Mouse (Mus musculus) myocyte (in vitro differentiated cells): ENCODE measurements around the gene Amn1.

Source experiments
- MAX ChIP-seq: IDR thresholded peaks from one replicate; pipeline ENCODE4 v1.6.1; 2011; ENCODE audit warnings: low read depth, mild to moderate bottlenecking, control low read depth
- MYOD1 ChIP-seq, 3 experiments: IDR thresholded peaks; one replicate each; pipeline ENCODE4 v1.6.1; 2011; ENCODE audit warnings: control low read depth in 2 of 3, low read depth in 2 of 3, mild to moderate bottlenecking in 2 of 3, moderate library complexity in 1 of 3; ENCODE audit not compliant: insufficient read length in 2 of 3, control insufficient read depth in 1 of 3
- POLR2A ChIP-seq: IDR thresholded peaks from one replicate; pipeline ENCODE4 v1.6.1; 2011; ENCODE audit warnings: low read depth, mild to moderate bottlenecking, control low read depth, moderate library complexity; ENCODE audit not compliant: insufficient read length
- POLR2AphosphoS2 ChIP-seq: IDR thresholded peaks from one replicate; pipeline ENCODE4 v1.6.1; 2011; ENCODE audit warnings: low read depth, control low read depth; ENCODE audit not compliant: insufficient read length
- REST ChIP-seq: IDR thresholded peaks from one replicate; pipeline ENCODE4 v1.6.1; 2011; ENCODE audit warnings: mild to moderate bottlenecking, control low read depth, moderate library complexity; ENCODE audit not compliant: insufficient read depth, insufficient read length
- TCF12 ChIP-seq: IDR thresholded peaks from one replicate; pipeline ENCODE4 v1.6.1; 2011; ENCODE audit warnings: mild to moderate bottlenecking, control low read depth; ENCODE audit not compliant: poor library complexity, insufficient read depth, severe bottlenecking
- USF1 ChIP-seq: IDR thresholded peaks from one replicate; pipeline ENCODE4 v1.6.1; 2011; ENCODE audit warnings: low read depth, mild to moderate bottlenecking, control low read depth, moderate library complexity

GRCm38 (mm10) chr6:149116992-149117391, 71.5 kb downstream of the Amn1 start:
- no peak for TF ChIP-seq POLR2AphosphoS2
- no peak for TF ChIP-seq POLR2A
- no peak for TF ChIP-seq MAX
- no peak for TF ChIP-seq USF1
- TF ChIP-seq MYOD1 (IDR thresholded peaks at IDR 0.05; ENCODE audit: control insufficient read depth in 1 of 3, insufficient read length in 2 of 3, low read depth in 2 of 3) = no peak
- no peak for TF ChIP-seq TCF12
- no peak for TF ChIP-seq REST
